Mouse (Mus musculus): ENCODE measurements around the gene Kcnmb3. TPM values are rescaled to one million over a fixed set of nuclear protein-coding genes. Genes with fewer than 3 reads are reported as not detected.
"Not testable (repeated sequence)": the region's sequence is repeated elsewhere in the genome, so short reads cannot be mapped to it uniquely, and the experiment has no call there.

Gene Kcnmb3
- total RNA-seq, 2 experiments from 2014 or later = 0.60 TPM; not detected in 1

- intact Hi-C loops (cut with DNase I) = no loop called here
- no peak for DNase-seq
These were observed 54.2 kb downstream of the Kcnmb3 start for GRCm38 (mm10) chr3:32437820-32438219.

GRCm38 (mm10) chr3:32437297-32437696, 54.7 kb downstream of the Kcnmb3 start:
- DNase-seq = no peak
- intact Hi-C loops (cut with DNase I) = no loop called here

- intact Hi-C loops (cut with DNase I) = no loop called here
- no peak for DNase-seq
These were observed 55.9 kb downstream of the Kcnmb3 start for GRCm38 (mm10) chr3:32436101-32436500.

GRCm38 (mm10) chr3:32434016-32434415, 58.0 kb downstream of the Kcnmb3 start:
- intact Hi-C loops (cut with DNase I) = no loop called here
- no peak for DNase-seq

- no peak for DNase-seq
- intact Hi-C loops (cut with DNase I) = no loop called here
These were observed 61.6 kb downstream of the Kcnmb3 start for GRCm38 (mm10) chr3:32430394-32430793.

- DNase-seq; intact Hi-C loops (cut with DNase I): not testable (repeated sequence)
These were observed 62.7 kb downstream of the Kcnmb3 start for GRCm38 (mm10) chr3:32429351-32429750.

GRCm38 (mm10) chr3:32428921-32429320, 63.1 kb downstream of the Kcnmb3 start:
- peak; percentile 13 for DNase-seq
- intact Hi-C loops (cut with DNase I) = no loop called here

GRCm38 (mm10) chr3:32428361-32428760, 63.7 kb downstream of the Kcnmb3 start:
- DNase-seq = no peak
- intact Hi-C loops (cut with DNase I) = no loop called here

GRCm38 (mm10) chr3:32427695-32428094, 64.3 kb downstream of the Kcnmb3 start:
- intact Hi-C loops (cut with DNase I) = no loop called here
- no peak for DNase-seq

Other genes with a start within 250 kb of the Kcnmb3 start
- gene Zmat3, start 126.2 kb downstream of the Kcnmb3 start, total RNA-seq (2021) = 10 to 100 TPM; 41.2 to 43.3 TPM
- 10 to 100 TPM; 54.1 to 62.3 TPM for gene Pik3ca, start 94.6 kb downstream of the Kcnmb3 start, total RNA-seq (2021)
- gene Zfp639, start 18.0 kb upstream of the Kcnmb3 start, total RNA-seq (2021) = 10 to 100 TPM; 55.2 to 60.8 TPM
- gene Mfn1, start 37.2 kb upstream of the Kcnmb3 start, total RNA-seq (2021) = 100 to 1,000 TPM; 102 to 128 TPM
- 100 to 1,000 TPM; 148 to 154 TPM for gene Gnb4, start 124.4 kb upstream of the Kcnmb3 start, total RNA-seq (2021)
- 10 to 100 TPM; 21.6 to 23.9 TPM for gene Actl6a, start 214.1 kb upstream of the Kcnmb3 start, total RNA-seq (2021)
- gene Ndufb5, start 244.8 kb upstream of the Kcnmb3 start, total RNA-seq (2021) = 100 to 1,000 TPM; 140 to 145 TPM
- 10 to 100 TPM; 21.4 to 24.0 TPM for gene Mrpl47, start 245.4 kb upstream of the Kcnmb3 start, total RNA-seq (2021)

Measured in left cerebral cortex, postnatal 4 days (tissue).